ENCODE assay signal across 8 mouse cellular contexts in the genomic region with DNA sequence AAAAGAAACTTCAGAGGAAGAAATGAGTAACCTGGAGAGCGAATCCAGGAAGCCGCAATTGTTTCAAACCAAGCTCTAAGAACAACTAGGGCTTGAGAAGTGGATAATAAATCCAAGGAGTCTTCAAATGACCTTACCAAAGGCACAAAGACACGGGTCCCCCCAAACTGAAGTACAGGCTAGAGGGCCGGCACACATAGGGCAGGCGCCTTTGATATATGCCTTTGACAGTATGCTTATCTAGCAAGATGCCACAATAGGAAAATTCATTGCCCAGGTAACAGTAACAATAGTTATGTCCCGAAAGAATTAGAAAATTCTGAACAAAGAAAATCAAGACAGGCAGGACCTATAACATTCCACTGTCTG. TPM values are rescaled to one million over a fixed set of nuclear protein-coding genes. Genes with fewer than 3 reads are reported as not detected.
A peak's percentile ranks its signal among the peaks of the same experiment; 100 is the strongest.
DNase-seq lines count a peak whose midpoint lies in the region; ATAC-seq and TF ChIP-seq lines count a peak whose summit lies in the region.

No protein-coding gene starts in this region.

- peaks cover 6% of the 10 kb centered on the region for H3K36me3 ChIP-seq in limb, embryonic 14.5 days (ENCODE audit: control insufficient read depth, insufficient read depth, low read length)
- H3K36me3 ChIP-seq in neural tube, embryonic 15.5 days = peaks cover 11% of the 10 kb centered on the region

- peak; percentile 1; the same call in 1 of the 2 replicates for ATAC-seq in limb, embryonic 14.5 days (ENCODE audit: low FRiP score, low read depth)
- ATAC-seq in neural tube, embryonic 15.5 days (ENCODE audit: low FRiP score) = no peak; the same call in 1 of the 2 replicates

- peak overlapping the region; percentile 83 for H3K4me3 ChIP-seq in limb, embryonic 14.5 days (replicated peaks; ENCODE audit: low read length)
- peak overlapping the region; percentile 94 for H3K4me3 ChIP-seq in neural tube, embryonic 15.5 days (replicated peaks)

- no peaks in the 10 kb centered on the region for H3K27me3 ChIP-seq in limb, embryonic 14.5 days (ENCODE audit: control insufficient read depth, insufficient read depth, low read length)
- H3K27me3 ChIP-seq in neural tube, embryonic 15.5 days (replicated peaks) = no peaks in the 10 kb centered on the region

- WGBS in limb, embryonic 14.5 days = 60% methylated on average over 6 of the region's 6 CpGs
- WGBS in neural tube, embryonic 15.5 days = 62% methylated on average over 6 of the region's 6 CpGs

- H3K9ac ChIP-seq in limb, embryonic 14.5 days (ENCODE audit: low read depth, low read length, severe bottlenecking) = peak overlapping the region; percentile 35; the same call in 1 of the 2 replicates
- no peak overlapping the region for H3K9ac ChIP-seq in neural tube, embryonic 15.5 days (replicated peaks)

- no peak for TF ChIP-seq POLR2A in limb, embryonic 14.5 days (IDR thresholded peaks at IDR 0.05; ENCODE audit: borderline replicate concordance, extremely low read depth, insufficient read depth, insufficient read length)

- peak overlapping the region; percentile 69 for H3K27ac ChIP-seq in limb, embryonic 14.5 days (replicated peaks; ENCODE audit: low read depth, low read length)
- 0 out of 2 replicates have a peak overlapping the region, but pooled peaks have one; percentile 10 for H3K27ac ChIP-seq in neural tube, embryonic 15.5 days (replicated peaks)

- DNase-seq in embryo, embryonic 10.5 days (ENCODE audit: low spot score) = peak; percentile 23
- no peak for DNase-seq in embryo, embryonic 11 days
- peak; percentile 3 for DNase-seq in retina, adult 2 months (ENCODE audit: low read depth, low spot score)
- no peak for DNase-seq in retina, embryonic 14.5 days (ENCODE audit: low spot score)
- no peak for DNase-seq in limb, embryonic 14.5 days (ENCODE audit: low spot score)
- no peak for DNase-seq in spleen, postnatal 10 days (ENCODE audit: low spot score in 2 of 2)
- no peak for DNase-seq in cerebellum, adult 11 months

- H3K9me3 ChIP-seq in limb, embryonic 14.5 days (ENCODE audit: control insufficient read depth, low read length) = no peaks in the 10 kb centered on the region
- H3K9me3 ChIP-seq in neural tube, embryonic 15.5 days (replicated peaks) = no peaks in the 10 kb centered on the region

- peaks cover 15% of the 10 kb centered on the region for H3K4me1 ChIP-seq in limb, embryonic 14.5 days (ENCODE audit: control insufficient read depth, insufficient read depth, low read length)
- H3K4me1 ChIP-seq in neural tube, embryonic 15.5 days = peaks cover 23% of the 10 kb centered on the region

- peak overlapping the region; percentile 20; the same call in 1 of the 2 replicates for H3K4me2 ChIP-seq in limb, embryonic 14.5 days (replicated peaks; ENCODE audit: low read depth, low read length, severe bottlenecking)
- peak overlapping the region; percentile 36 for H3K4me2 ChIP-seq in neural tube, embryonic 15.5 days

RNA-seq across cellular contexts. Expression of gene M6pr, which starts 0.4 kb away (rescaled TPM):
- polyA plus RNA-seq in limb, embryonic 14.5 days (2012; rRNA removed) = 58.9 and 62.6 TPM in 2 replicates
- 84.2 and 89.6 TPM in 2 replicates for polyA plus RNA-seq in limb, embryonic 14.5 days (2014; fragmentation: Nextera tagmentation; extraction: Ambion mirVana)
- 52.0 and 68.6 TPM in 2 replicates for polyA plus RNA-seq in neural tube, embryonic 15.5 days (2015; fragmentation: Nextera tagmentation; extraction: Ambion mirVana)

RNA-seq across cellular contexts. Expression of gene Klrg1, which starts 25.4 kb away (rescaled TPM):
- polyA plus RNA-seq in limb, embryonic 14.5 days (2012; rRNA removed) = 0.05 and 0.12 TPM in 2 replicates
- polyA plus RNA-seq in limb, embryonic 14.5 days (2014; fragmentation: Nextera tagmentation; extraction: Ambion mirVana) = 0.28 TPM in 1 of 2 replicates, not detected in the other
- polyA plus RNA-seq in neural tube, embryonic 15.5 days (2015; fragmentation: Nextera tagmentation; extraction: Ambion mirVana) = 0.56 and 0.92 TPM in 2 replicates

RNA-seq across cellular contexts. Expression of gene Phc1, which starts 32.2 kb away (rescaled TPM):
- 57.3 and 78.6 TPM in 2 replicates for polyA plus RNA-seq in limb, embryonic 14.5 days (2012; rRNA removed)
- polyA plus RNA-seq in limb, embryonic 14.5 days (2014; fragmentation: Nextera tagmentation; extraction: Ambion mirVana) = 24.5 and 27.8 TPM in 2 replicates
- polyA plus RNA-seq in neural tube, embryonic 15.5 days (2015; fragmentation: Nextera tagmentation; extraction: Ambion mirVana) = 23.4 and 25.3 TPM in 2 replicates

Comparison
In these comparisons a context has a peak if more than half of its experiments do, and no peak if none do; other contexts are left out.
1. DNase-seq: peak in embryo, embryonic 10.5 days (single experiment) and retina, adult 2 months (single experiment); none in embryo, embryonic 11 days (single experiment), retina, embryonic 14.5 days (single experiment), limb, embryonic 14.5 days (single experiment), spleen, postnatal 10 days (0 of 2) and cerebellum, adult 11 months (single experiment).